Mouse (Mus musculus): ENCODE results near the gene Comp. TPM values are rescaled to one million over a fixed set of nuclear protein-coding genes. Genes with fewer than 3 reads are reported as not detected.

Gene Comp
- 1 to 10 TPM; 4.7 to 7.7 (median 6.2) TPM for total RNA-seq (2022)

- no peak for DNase-seq (ENCODE audit: low spot score)
These were observed at the start of gene Comp for GRCm38 (mm10) chr8:70373397-70374317. Comp (plus strand) TSS chr8:70373558.

DNA sequence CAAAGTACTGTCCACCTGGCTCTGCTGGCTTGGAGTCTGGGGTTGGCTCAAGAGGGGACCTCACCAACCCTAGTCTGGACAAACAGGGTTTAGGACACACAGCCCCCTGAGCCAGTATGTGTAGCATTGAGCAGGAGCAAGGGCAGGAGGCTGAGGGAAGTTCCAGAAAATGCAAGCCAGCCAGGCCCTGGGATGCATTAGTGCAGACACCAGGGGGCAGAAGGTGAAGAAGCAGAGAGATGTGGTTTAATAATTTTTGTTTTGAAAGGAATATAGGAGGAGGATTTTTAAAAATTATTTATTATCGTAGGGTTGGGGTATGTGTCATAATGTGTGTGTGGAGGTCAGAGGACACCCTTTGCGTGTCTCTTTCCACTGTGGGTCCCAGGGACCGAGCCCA is 49.6 kb upstream of the Comp start:
- DNase-seq (ENCODE audit: low spot score): no peak

DNA sequence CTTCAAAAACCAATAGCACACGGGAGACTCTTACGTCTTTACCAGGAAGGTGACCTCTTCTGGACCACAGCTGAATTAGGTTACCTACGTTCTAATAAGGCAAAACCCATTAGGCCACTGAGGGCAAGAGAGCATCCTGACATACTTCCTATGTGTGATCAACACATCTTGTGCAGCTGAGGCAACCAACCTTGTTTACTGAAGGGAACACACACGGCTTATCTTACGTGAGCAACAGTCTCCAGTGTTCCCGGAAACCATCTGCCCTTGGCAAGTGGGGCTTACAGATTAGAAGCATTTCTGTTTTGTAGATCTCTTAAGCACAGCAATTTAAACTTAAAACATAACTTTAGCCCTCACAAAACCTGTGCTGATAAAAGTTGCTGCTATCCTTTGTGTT is 45.8 kb upstream of the Comp start:
- DNase-seq (ENCODE audit: low spot score): no peak

DNA sequence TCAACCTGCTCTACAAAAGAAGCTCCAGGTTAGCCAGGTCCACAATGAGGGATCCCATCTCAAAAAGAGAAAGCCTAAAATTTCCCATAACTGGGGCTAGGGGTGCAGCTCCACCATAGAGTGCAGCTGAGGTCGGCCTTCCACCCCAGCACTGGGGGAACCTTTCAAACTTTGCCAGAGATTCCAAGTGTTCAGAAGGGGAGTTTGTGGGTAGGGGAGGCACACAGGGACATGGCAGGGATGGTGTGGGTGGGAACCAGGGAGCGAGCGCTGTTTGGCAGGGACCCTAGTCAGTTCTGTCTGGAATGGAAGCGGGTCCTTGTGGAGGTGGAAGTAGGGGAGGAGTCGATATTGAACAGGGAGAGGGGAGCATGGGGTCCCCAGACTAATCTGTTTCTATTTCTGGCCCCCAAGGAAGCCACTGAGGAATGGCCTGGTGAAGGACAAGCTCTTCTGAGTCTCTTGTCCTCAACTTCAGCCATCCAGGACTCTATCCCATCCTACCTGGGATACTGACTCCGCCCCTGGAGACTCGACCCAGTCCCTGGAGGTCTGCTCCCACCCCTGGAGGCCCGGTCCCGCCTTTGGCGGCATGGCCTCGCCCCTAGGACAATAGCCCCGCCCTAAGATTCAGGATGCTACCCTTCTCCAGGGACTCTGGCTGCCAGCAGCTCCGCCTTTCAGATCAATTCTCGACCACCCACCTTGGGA is 44.1 kb upstream of the Comp start, which contains the start of gene Gdf1:
Gene Gdf1 (plus strand): TSS at position 694 of the 711 bp plus-strand sequence.
- DNase-seq (ENCODE audit: low spot score): no peak

- no peak for DNase-seq (ENCODE audit: low spot score)
These were observed 43.3 kb upstream of the Comp start for GRCm38 (mm10) chr8:70329835-70330740.

DNA sequence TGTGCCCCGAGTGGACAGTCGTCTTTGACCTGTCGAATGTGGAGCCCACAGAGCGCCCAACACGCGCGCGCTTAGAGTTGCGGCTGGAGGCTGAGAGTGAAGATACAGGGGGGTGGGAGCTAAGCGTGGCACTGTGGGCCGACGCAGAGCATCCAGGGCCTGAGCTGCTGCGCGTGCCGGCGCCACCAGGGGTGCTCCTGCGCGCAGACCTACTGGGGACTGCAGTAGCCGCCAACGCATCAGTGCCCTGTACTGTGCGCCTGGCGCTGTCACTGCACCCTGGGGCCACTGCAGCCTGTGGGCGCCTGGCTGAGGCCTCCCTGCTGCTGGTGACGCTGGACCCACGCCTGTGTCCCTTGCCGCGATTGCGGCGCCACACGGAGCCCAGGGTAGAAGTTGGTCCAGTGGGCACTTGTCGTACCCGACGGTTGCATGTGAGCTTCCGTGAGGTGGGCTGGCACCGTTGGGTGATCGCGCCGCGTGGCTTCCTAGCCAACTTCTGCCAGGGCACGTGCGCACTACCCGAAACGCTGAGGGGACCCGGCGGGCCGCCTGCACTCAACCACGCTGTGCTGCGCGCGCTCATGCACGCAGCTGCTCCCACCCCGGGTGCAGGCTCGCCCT is 42.5 kb upstream of the Comp start:
- no peak for DNase-seq (ENCODE audit: low spot score)

DNA sequence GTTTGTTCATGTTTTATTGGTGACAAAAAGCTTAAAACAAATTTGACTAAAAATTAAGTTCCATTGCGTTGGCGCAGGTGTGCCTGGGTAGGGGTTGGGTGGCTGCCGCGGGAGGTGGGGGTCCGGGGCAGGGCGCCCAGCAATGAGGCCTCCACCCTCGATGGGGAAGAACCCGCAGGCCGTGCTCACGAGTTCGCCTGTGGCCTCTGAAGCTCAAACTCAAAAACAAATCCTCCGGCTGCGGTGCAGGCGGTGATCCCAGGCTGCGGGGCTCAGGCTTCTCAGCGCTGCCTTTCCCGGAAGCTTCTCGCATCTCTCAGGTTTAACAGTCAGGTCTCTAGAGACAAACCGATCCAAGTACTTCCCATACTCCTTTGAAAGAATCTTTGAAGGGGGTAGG is 41.8 kb upstream of the Comp start:
- DNase-seq (ENCODE audit: low spot score): no peak

- DNase-seq (ENCODE audit: low spot score): no peak
These were observed 41.1 kb upstream of the Comp start for GRCm38 (mm10) chr8:70332070-70332877.

DNA sequence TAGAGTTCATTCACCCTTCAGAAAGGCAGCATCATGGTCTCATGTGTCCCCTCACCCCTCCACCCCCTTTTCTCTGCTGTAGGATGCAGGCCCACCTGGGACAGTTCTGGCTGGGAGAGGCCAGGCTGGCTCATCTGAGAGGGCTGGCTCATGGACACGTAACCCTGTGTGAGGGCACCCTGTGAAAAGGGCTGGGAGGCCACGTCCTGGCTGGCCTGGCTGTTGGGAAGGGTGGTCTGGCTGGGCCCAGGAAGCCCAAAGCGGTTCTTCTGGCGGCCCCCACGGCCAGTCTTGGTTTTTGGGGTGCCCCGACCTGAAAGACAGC is 40.5 kb upstream of the Comp start:
- DNase-seq (ENCODE audit: low spot score): no peak

DNA sequence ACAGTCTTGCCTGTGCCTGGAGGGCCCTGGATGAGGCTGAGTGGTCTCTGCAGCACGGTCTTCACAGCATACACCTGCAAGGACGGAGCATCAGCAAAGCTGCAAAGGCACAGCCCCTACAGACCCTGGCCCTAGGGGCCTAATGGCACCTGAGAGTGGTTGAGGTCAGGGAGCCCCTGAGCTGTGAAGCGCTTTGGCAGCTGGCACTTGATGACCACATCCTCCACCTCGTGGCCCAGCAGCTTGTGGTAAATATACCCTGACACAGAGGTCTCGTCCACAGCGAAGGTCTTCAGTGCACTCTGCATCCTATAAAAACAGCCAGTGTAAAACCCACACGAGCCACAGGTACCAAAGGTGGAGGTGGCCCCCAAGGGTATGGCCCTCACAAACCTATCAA is 34.4 kb upstream of the Comp start:
- DNase-seq (ENCODE audit: low spot score): no peak

- no peak for DNase-seq (ENCODE audit: low spot score)
These were observed 32.7 kb upstream of the Comp start for GRCm38 (mm10) chr8:70340659-70341058.

- DNase-seq (ENCODE audit: low spot score): no peak
These were observed 31.4 kb upstream of the Comp start for GRCm38 (mm10) chr8:70342007-70342406.

DNA sequence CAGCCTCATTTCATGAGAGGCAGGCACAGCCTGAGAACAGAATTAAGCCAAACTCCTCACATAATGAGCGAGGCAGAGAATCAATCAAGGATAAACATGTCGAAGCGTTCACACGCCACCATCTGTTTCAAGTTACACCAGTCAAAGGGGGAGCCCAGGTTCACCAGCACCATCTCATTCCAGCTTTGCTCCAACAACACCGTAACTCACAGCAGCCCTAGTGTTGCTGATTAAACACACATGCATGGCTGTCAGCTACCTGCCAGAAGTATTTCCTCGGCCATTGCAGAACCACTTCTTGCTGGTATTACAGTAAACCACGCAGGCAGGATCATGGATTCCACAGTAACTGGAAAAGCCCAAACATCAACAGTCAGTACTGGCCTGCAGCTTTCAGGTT is 30.3 kb upstream of the Comp start:
- DNase-seq (ENCODE audit: low spot score): no peak

GRCm38 (mm10) chr8:70343696-70344095 is 29.7 kb upstream of the Comp start:
- DNase-seq (ENCODE audit: low spot score): no peak

GRCm38 (mm10) chr8:70344279-70344678 is 29.1 kb upstream of the Comp start:
- no peak for DNase-seq (ENCODE audit: low spot score)

DNA sequence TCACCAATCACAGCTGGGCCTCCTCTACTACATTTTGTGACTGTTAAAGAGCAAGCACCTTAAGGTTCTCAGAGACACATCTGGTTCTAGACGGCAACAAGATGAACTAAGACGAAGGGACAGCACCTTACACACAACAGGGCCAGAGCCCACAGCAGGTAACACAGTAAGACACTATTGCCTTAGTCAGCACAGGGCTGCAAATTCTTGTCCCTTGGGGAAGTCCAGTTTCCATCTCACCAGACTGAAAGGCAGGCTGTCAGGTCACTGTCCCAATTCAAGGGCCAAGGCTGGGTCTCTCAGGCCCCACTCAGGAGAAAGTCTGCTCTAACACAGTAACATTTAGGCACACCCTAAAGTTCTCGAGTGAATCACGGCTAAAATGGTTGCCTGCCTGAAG is 25.9 kb upstream of the Comp start:
- no peak for DNase-seq (ENCODE audit: low spot score)

DNA sequence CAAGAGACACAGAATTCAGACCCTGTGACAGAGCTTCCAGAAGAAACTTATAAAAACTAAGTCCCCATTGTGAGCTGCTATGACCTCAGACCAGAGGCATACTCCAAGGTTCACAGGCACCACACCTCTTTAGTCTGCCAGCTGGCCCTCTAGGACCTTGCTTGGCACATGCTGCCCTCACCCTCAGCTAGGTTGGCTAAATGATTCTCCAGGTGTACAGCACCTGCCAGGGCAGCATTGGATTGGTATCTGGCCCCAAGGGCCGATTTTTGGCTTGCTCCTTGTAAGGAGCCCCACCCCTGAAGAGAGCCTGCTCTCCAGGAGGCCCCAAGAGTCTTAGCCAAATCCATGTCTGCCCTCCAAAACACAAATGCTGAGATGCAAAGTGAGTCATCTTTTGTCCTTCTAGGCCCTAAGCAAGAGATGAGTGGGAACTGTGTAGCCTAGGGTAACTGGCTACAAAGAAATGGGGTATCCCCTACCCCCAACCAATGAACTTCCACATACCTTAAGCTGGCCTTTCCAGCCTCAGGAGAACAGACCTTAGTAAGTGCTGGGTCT is 25.4 kb upstream of the Comp start:
- no peak for DNase-seq (ENCODE audit: low spot score)

DNA sequence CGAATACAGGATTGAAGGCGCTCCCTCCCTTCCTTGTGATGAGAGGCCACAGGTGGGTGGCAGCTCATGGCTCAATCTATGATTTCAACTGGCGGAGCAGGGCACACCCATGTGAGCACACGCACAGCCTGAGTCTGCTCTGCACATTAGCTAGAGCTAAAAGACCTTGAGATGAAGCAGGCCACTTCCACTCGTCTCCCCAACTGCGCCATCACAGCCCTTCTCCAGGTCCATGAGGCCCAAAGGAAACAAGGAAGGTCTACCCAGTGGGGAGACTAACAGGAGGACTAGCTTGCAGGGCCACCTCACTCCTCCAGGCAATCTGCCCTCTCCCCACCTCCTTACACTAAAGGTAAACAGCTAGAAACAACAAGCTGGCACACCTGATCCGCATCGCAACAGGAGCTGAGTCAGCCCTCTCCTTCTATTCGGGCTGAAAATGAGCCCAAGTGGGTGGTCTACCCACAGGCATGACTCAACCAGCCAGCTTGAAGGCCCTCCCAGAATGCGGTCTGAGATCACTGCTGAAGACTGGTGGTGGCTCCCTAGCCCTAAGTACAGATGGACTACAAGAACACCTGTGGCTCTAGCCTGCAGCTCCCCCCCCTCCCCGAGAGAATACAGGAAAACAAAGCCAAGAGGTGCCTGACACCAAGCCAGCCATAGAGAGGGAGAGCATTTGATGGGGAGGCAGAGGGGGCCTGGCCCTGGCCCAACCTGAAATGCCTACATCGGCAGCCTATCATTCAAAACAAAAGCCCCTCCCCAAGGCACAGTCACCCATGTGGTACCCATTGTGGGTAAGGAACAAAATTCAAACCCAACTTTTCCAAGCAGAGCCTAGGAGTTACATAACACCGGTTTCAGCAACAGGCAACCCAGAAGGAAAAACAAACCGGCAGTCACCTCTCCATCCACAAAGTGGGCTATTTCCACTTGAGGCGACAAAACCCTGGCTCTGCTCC is 22.0 kb upstream of the Comp start:
- no peak for DNase-seq (ENCODE audit: low spot score)

DNA sequence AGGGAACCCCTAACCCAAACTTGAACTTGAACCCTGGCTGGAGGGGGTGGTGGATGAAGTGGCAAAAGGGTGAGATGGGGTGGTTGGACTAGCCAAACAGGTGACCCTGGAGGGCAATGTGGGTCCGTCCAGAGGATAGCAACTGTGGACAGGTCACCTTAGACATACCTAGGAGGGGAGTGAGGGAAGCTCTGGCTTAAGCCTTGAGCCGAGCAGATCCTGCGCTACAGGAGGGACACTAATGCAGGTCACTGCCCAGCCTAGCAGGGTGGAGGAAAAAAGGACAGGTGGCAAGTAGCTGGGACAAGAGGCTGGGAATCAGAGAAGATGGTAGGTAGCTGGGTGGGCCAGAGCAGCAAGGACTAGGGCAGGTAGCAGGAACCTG is 21.4 kb upstream of the Comp start:
- no peak for DNase-seq (ENCODE audit: low spot score)
